Mouse (Mus musculus) testis, adult 2 months (tissue): ENCODE results near the gene Sec24b. TPM values are rescaled to one million over a fixed set of nuclear protein-coding genes. Genes with fewer than 3 reads are reported as not detected.

Source experiments
- H3K27ac ChIP-seq: fragments of 200-500 bp; 2 replicates; pipeline ENCODE4 v1.5.1; 2012; ENCODE audit warnings: low read depth, low read length; ENCODE audit not compliant: control insufficient read depth, insufficient read depth
- H3K27me3 ChIP-seq: fragments of 200-500 bp; 2 replicates; pipeline ENCODE4 v1.6.1; 2012; ENCODE audit warnings: mild to moderate bottlenecking, low read length, moderate library complexity; ENCODE audit not compliant: control insufficient read depth, insufficient read depth
- H3K36me3 ChIP-seq: fragments of 200-500 bp; 2 replicates; pipeline ENCODE4 v1.6.1; 2012; ENCODE audit warnings: mild to moderate bottlenecking, low read length; ENCODE audit not compliant: control insufficient read depth, insufficient read depth
- H3K4me1 ChIP-seq: fragments of 200-500 bp; 2 replicates; pipeline ENCODE4 v1.6.1; 2012; ENCODE audit warnings: low read length; ENCODE audit not compliant: control insufficient read depth, insufficient read depth
- H3K4me3 ChIP-seq: fragments of 200-500 bp; 2 replicates; pipeline ENCODE4 v1.5.1; 2012; ENCODE audit warnings: low read depth, mild to moderate bottlenecking, low read length, moderate library complexity, mixed read lengths; ENCODE audit not compliant: control insufficient read depth
- CTCF ChIP-seq: fragments of 200-500 bp; IDR thresholded peaks from 2 replicates; pipeline ENCODE4 v1.5.1; 2012; ENCODE audit warnings: low read depth, mild to moderate bottlenecking, inconsistent platforms, low read length, moderate library complexity; ENCODE audit not compliant: control insufficient read depth, insufficient read depth, insufficient replicate concordance
- POLR2A ChIP-seq: fragments of 200-500 bp; IDR thresholded peaks from 2 replicates; pipeline ENCODE4 v1.6.1; 2012; ENCODE audit warnings: low read depth, mild to moderate bottlenecking, inconsistent platforms, low read length, moderate library complexity; ENCODE audit not compliant: control insufficient read depth
- polyA plus RNA-seq: library from polyadenylated mRNA; depleted of rRNA; stranded (reverse); fragments of >200 nt; gene quantifications from 2 replicates; pipeline ENCODE4 v1.2.3, GENCODE M21; 2012

The Sec24b gene
- polyA plus RNA-seq, 1 experiment: 168 TPM

GRCm38 (mm10) chr3:129985335-129985734 is 76.0 kb downstream of the Sec24b start:
- Histone ChIP-seq H3K4me1 (no peaks in the 10 kb centered on the region), H3K36me3 (peaks cover 5% of the 10 kb centered on the region), H3K27me3 (no peaks in the 10 kb centered on the region), H3K27ac (no peak overlapping the region), H3K4me3 (no peak overlapping the region)
- no peak for TF ChIP-seq POLR2A

GRCm38 (mm10) chr3:129984797-129985196 is 76.6 kb downstream of the Sec24b start:
- H3K36me3 ChIP-seq: peaks cover 5% of the 10 kb centered on the region
- no peaks in the 10 kb centered on the region for H3K4me1 ChIP-seq
- TF ChIP-seq CTCF (no peak), POLR2A (no peak)

GRCm38 (mm10) chr3:129982271-129982670 is 79.1 kb downstream of the Sec24b start:
- no peak for TF ChIP-seq CTCF
- no peak for TF ChIP-seq POLR2A
- peaks cover 2% of the 10 kb centered on the region for H3K36me3 ChIP-seq
- H3K4me3 ChIP-seq: no peak overlapping the region

More at GRCm38 (mm10) chr3:129984797-129985196, 76.6 kb downstream of the Sec24b start:
- Histone ChIP-seq H3K4me3 (no peak overlapping the region), H3K27ac (no peak overlapping the region), H3K27me3 (no peaks in the 10 kb centered on the region)

GRCm38 (mm10) chr3:129981756-129982155 is 79.6 kb downstream of the Sec24b start:
- no peak for TF ChIP-seq CTCF
- TF ChIP-seq POLR2A: no peak
- Histone ChIP-seq H3K4me1 (no peaks in the 10 kb centered on the region), H3K27me3 (no peaks in the 10 kb centered on the region), H3K27ac (no peak overlapping the region), H3K4me3 (no peak overlapping the region), H3K36me3 (peaks cover 2% of the 10 kb centered on the region)

More at GRCm38 (mm10) chr3:129982271-129982670, 79.1 kb downstream of the Sec24b start:
- H3K4me1 ChIP-seq: no peaks in the 10 kb centered on the region
- H3K27ac ChIP-seq: no peak overlapping the region
- no peaks in the 10 kb centered on the region for H3K27me3 ChIP-seq

GRCm38 (mm10) chr3:129979510-129979909 is 81.8 kb downstream of the Sec24b start:
- no peaks in the 10 kb centered on the region for H3K4me1 ChIP-seq
- H3K36me3 ChIP-seq: peaks cover 2% of the 10 kb centered on the region
- no peaks in the 10 kb centered on the region for H3K27me3 ChIP-seq
- no peak overlapping the region for H3K4me3 ChIP-seq
- no peak overlapping the region for H3K27ac ChIP-seq
- TF ChIP-seq POLR2A (no peak), CTCF (no peak)

GRCm38 (mm10) chr3:129978716-129979115 is 82.6 kb downstream of the Sec24b start:
- TF ChIP-seq CTCF (no peak), POLR2A (no peak)
- H3K27me3 ChIP-seq: no peaks in the 10 kb centered on the region
- H3K27ac ChIP-seq: no peak overlapping the region
- no peak overlapping the region for H3K4me3 ChIP-seq
- peaks cover 1% of the 10 kb centered on the region for H3K36me3 ChIP-seq
- H3K4me1 ChIP-seq: no peaks in the 10 kb centered on the region

- TF ChIP-seq POLR2A (no peak), CTCF (no peak)
- no peaks in the 10 kb centered on the region for H3K27me3 ChIP-seq
- no peaks in the 10 kb centered on the region for H3K4me1 ChIP-seq
- H3K4me3 ChIP-seq: no peak overlapping the region
- H3K27ac ChIP-seq: no peak overlapping the region
- H3K36me3 ChIP-seq: no peaks in the 10 kb centered on the region
Observed at GRCm38 (mm10) chr3:129976317-129976716, 85.0 kb downstream of the Sec24b start.
